Mouse (Mus musculus): ENCODE data around the gene Cacna2d3. TPM values are rescaled to one million over a fixed set of nuclear protein-coding genes. Genes with fewer than 3 reads are reported as not detected.

The Cacna2d3 gene
- polyA plus RNA-seq, 1 experiment from 2014 or later: 16.2 TPM

GRCm38 (mm10) chr14:29669826-29670225 lies 51.8 kb downstream of the Cacna2d3 start:
- no peak overlapping the region for H3K27ac ChIP-seq (ENCODE audit: low read depth, low read length)
- no peak for ATAC-seq (ENCODE audit: low FRiP score)
- no peaks in the 10 kb centered on the region for H3K36me3 ChIP-seq (ENCODE audit: control insufficient read depth, insufficient read depth, low read length)
- no peak overlapping the region for H3K4me3 ChIP-seq (ENCODE audit: low read depth, low read length)
- 57% methylated on average over 5 of the region's 5 CpGs for WGBS
- H3K9ac ChIP-seq (ENCODE audit: low read length): no peak overlapping the region
- no peaks in the 10 kb centered on the region for H3K9me3 ChIP-seq (ENCODE audit: control insufficient read depth, low read length)
- no peaks in the 10 kb centered on the region for H3K4me1 ChIP-seq (ENCODE audit: control insufficient read depth, insufficient read depth, low read length)
- no peak for DNase-seq (ENCODE audit: low spot score, missing footprints)
- no peaks in the 10 kb centered on the region for H3K27me3 ChIP-seq (ENCODE audit: control insufficient read depth, insufficient read depth, low read length)
- no peak overlapping the region for H3K4me2 ChIP-seq

DNA sequence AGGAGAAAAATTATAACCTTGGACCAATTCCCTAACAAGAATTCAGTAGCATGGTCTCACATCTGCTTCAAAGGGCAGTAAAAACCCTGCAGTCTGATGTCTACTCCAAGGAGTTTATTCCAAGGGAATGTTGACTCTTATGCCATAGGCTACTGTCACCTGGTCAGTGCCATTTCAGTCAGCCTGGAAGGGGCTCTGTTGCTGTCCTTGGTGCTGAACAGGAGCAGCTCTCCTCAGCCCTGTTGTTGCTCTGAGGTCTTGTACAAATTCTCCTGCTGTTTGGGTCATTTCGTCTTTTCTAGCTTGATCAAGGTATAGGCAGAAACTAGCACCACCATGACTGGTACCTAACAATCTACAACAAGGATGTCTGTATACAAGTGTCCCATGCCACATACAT lies 64.7 kb downstream of the Cacna2d3 start:
- Histone ChIP-seq H3K27ac (ENCODE audit: low read depth, low read length) (no peak overlapping the region), H3K27me3 (ENCODE audit: control insufficient read depth, insufficient read depth, low read length) (no peaks in the 10 kb centered on the region), H3K4me2 (no peak overlapping the region), H3K9me3 (ENCODE audit: control insufficient read depth, low read length) (no peaks in the 10 kb centered on the region), H3K4me1 (ENCODE audit: control insufficient read depth, insufficient read depth, low read length) (no peaks in the 10 kb centered on the region), H3K4me3 (ENCODE audit: low read depth, low read length) (no peak overlapping the region), H3K9ac (ENCODE audit: low read length) (no peak overlapping the region), H3K36me3 (ENCODE audit: control insufficient read depth, insufficient read depth, low read length) (no peaks in the 10 kb centered on the region)
- DNase-seq (ENCODE audit: low spot score, missing footprints): no peak
- WGBS: 50% methylated on average over 1 of the region's 1 CpGs
- no peak for ATAC-seq (ENCODE audit: low FRiP score)

- H3K9ac ChIP-seq (ENCODE audit: low read length): no peak overlapping the region
- no peak overlapping the region for H3K4me3 ChIP-seq (ENCODE audit: low read depth, low read length)
- 53% methylated on average over 5 of the region's 5 CpGs for WGBS
- H3K4me2 ChIP-seq: no peak overlapping the region
- H3K27me3 ChIP-seq (ENCODE audit: control insufficient read depth, insufficient read depth, low read length): no peaks in the 10 kb centered on the region
- DNase-seq (ENCODE audit: low spot score, missing footprints) (no peak), ATAC-seq (ENCODE audit: low FRiP score) (no peak)
- H3K4me1 ChIP-seq (ENCODE audit: control insufficient read depth, insufficient read depth, low read length): peaks cover 11% of the 10 kb centered on the region
- H3K27ac ChIP-seq (ENCODE audit: low read depth, low read length): no peak overlapping the region
- H3K36me3 ChIP-seq (ENCODE audit: control insufficient read depth, insufficient read depth, low read length): no peaks in the 10 kb centered on the region
- no peaks in the 10 kb centered on the region for H3K9me3 ChIP-seq (ENCODE audit: control insufficient read depth, low read length)
These were observed 71.1 kb downstream of the Cacna2d3 start for GRCm38 (mm10) chr14:29650591-29650990.

DNA sequence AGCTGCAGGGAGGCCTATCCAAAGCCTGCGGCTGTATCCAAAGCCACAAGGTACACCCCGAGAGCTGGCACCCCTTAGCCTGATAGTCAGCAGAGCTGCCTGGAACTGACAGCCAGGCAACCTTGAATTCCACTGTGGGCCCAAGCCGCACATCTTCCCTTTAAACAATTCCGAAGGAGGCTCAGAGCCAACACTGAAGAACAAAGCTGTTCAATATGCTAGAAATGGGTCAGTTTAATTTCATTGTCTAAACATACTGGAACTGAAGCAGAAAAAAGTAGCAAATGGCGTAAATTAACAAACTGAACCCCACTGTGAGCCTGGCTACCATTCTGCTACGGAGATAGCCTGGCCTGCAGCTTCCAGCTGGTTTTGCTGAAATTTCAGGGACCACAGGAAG lies 72.9 kb downstream of the Cacna2d3 start:
- Histone ChIP-seq H3K4me1 (ENCODE audit: control insufficient read depth, insufficient read depth, low read length) (peaks cover 11% of the 10 kb centered on the region), H3K9me3 (ENCODE audit: control insufficient read depth, low read length) (no peaks in the 10 kb centered on the region), H3K27ac (ENCODE audit: low read depth, low read length) (no peak overlapping the region), H3K27me3 (ENCODE audit: control insufficient read depth, insufficient read depth, low read length) (no peaks in the 10 kb centered on the region), H3K4me2 (no peak overlapping the region), H3K36me3 (ENCODE audit: control insufficient read depth, insufficient read depth, low read length) (no peaks in the 10 kb centered on the region), H3K4me3 (ENCODE audit: low read depth, low read length) (no peak overlapping the region), H3K9ac (ENCODE audit: low read length) (no peak overlapping the region)
- DNase-seq (ENCODE audit: low spot score, missing footprints) (no peak), ATAC-seq (ENCODE audit: low FRiP score) (no peak)
- WGBS: 55% methylated on average over 6 of the region's 6 CpGs

GRCm38 (mm10) chr14:29645421-29645820 lies 76.2 kb downstream of the Cacna2d3 start:
- Histone ChIP-seq H3K27ac (ENCODE audit: low read depth, low read length) (no peak overlapping the region), H3K9ac (ENCODE audit: low read length) (no peak overlapping the region), H3K4me1 (ENCODE audit: control insufficient read depth, insufficient read depth, low read length) (peaks cover 7% of the 10 kb centered on the region), H3K4me3 (ENCODE audit: low read depth, low read length) (no peak overlapping the region), H3K36me3 (ENCODE audit: control insufficient read depth, insufficient read depth, low read length) (no peaks in the 10 kb centered on the region), H3K9me3 (ENCODE audit: control insufficient read depth, low read length) (no peaks in the 10 kb centered on the region), H3K4me2 (no peak overlapping the region), H3K27me3 (ENCODE audit: control insufficient read depth, insufficient read depth, low read length) (no peaks in the 10 kb centered on the region)
- WGBS: 67% methylated on average over 11 of the region's 11 CpGs
- DNase-seq (ENCODE audit: low spot score, missing footprints) (no peak), ATAC-seq (ENCODE audit: low FRiP score) (no peak)

GRCm38 (mm10) chr14:29643217-29643616 lies 78.4 kb downstream of the Cacna2d3 start:
- 85% methylated on average over 4 of the region's 4 CpGs for whole genome bisulfite sequencing
- no peak for DNase-seq (ENCODE audit: low spot score, missing footprints)
- Histone ChIP-seq H3K4me1 (ENCODE audit: control insufficient read depth, insufficient read depth, low read length) (no peaks in the 10 kb centered on the region), H3K9me3 (ENCODE audit: control insufficient read depth, low read length) (no peaks in the 10 kb centered on the region), H3K4me2 (no peak overlapping the region), H3K36me3 (ENCODE audit: control insufficient read depth, insufficient read depth, low read length) (no peaks in the 10 kb centered on the region), H3K9ac (ENCODE audit: low read length) (no peak overlapping the region), H3K27ac (ENCODE audit: low read depth, low read length) (no peak overlapping the region), H3K27me3 (ENCODE audit: control insufficient read depth, insufficient read depth, low read length) (no peaks in the 10 kb centered on the region), H3K4me3 (ENCODE audit: low read depth, low read length) (no peak overlapping the region)
- no peak for ATAC-seq (ENCODE audit: low FRiP score)

- Histone ChIP-seq H3K27me3 (ENCODE audit: control insufficient read depth, insufficient read depth, low read length) (no peaks in the 10 kb centered on the region), H3K9me3 (ENCODE audit: control insufficient read depth, low read length) (no peaks in the 10 kb centered on the region), H3K9ac (ENCODE audit: low read length) (no peak overlapping the region), H3K4me1 (ENCODE audit: control insufficient read depth, insufficient read depth, low read length) (no peaks in the 10 kb centered on the region), H3K27ac (ENCODE audit: low read depth, low read length) (no peak overlapping the region), H3K4me3 (ENCODE audit: low read depth, low read length) (no peak overlapping the region), H3K4me2 (no peak overlapping the region), H3K36me3 (ENCODE audit: control insufficient read depth, insufficient read depth, low read length) (no peaks in the 10 kb centered on the region)
- no peak for ATAC-seq (ENCODE audit: low FRiP score)
- no peak for DNase-seq (ENCODE audit: low spot score, missing footprints)
- WGBS: 62% methylated on average over 3 of the region's 3 CpGs
These were observed 82.4 kb downstream of the Cacna2d3 start for GRCm38 (mm10) chr14:29639266-29639665.

DNA sequence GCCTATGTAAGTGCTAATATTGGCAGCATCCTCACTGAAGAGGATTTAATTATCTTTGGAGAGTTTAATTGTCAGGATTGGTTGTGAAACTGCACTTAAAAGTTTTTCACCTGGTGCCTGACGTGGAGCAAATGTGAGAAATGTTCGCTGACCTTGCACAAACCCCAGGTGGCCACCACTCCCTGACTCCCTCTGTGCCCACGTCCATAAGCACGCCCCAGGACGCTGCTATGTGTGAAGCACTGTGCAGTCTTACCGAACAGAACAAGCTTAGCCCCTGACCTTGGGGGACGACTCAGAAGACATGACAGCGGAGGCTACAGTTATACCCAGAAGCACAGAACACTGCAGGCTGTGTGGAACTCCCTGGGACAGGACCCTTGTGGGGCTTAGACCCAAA lies 93.5 kb downstream of the Cacna2d3 start:
- Histone ChIP-seq H3K27ac (ENCODE audit: low read depth, low read length) (no peak overlapping the region), H3K9ac (ENCODE audit: low read length) (no peak overlapping the region), H3K4me3 (ENCODE audit: low read depth, low read length) (no peak overlapping the region), H3K4me2 (no peak overlapping the region), H3K9me3 (ENCODE audit: control insufficient read depth, low read length) (no peaks in the 10 kb centered on the region), H3K27me3 (ENCODE audit: control insufficient read depth, insufficient read depth, low read length) (no peaks in the 10 kb centered on the region), H3K36me3 (ENCODE audit: control insufficient read depth, insufficient read depth, low read length) (no peaks in the 10 kb centered on the region), H3K4me1 (ENCODE audit: control insufficient read depth, insufficient read depth, low read length) (no peaks in the 10 kb centered on the region)
- no peak for DNase-seq (ENCODE audit: low spot score, missing footprints)
- 76% methylated on average over 8 of the region's 8 CpGs for WGBS
- no peak for ATAC-seq (ENCODE audit: low FRiP score)

GRCm38 (mm10) chr14:29612436-29612835 lies 109.2 kb downstream of the Cacna2d3 start:
- WGBS: 84% methylated on average over 5 of the region's 5 CpGs
- Histone ChIP-seq H3K9ac (ENCODE audit: low read length) (no peak overlapping the region), H3K4me3 (ENCODE audit: low read depth, low read length) (no peak overlapping the region), H3K4me2 (no peak overlapping the region), H3K9me3 (ENCODE audit: control insufficient read depth, low read length) (no peaks in the 10 kb centered on the region), H3K27me3 (ENCODE audit: control insufficient read depth, insufficient read depth, low read length) (no peaks in the 10 kb centered on the region), H3K27ac (ENCODE audit: low read depth, low read length) (no peak overlapping the region), H3K4me1 (ENCODE audit: control insufficient read depth, insufficient read depth, low read length) (0 out of 2 replicates have a peak, but pooled peaks cover 3% of the 10 kb centered on the region), H3K36me3 (ENCODE audit: control insufficient read depth, insufficient read depth, low read length) (no peaks in the 10 kb centered on the region)
- ATAC-seq (ENCODE audit: low FRiP score) (no peak), DNase-seq (ENCODE audit: low spot score, missing footprints) (no peak)

DNA sequence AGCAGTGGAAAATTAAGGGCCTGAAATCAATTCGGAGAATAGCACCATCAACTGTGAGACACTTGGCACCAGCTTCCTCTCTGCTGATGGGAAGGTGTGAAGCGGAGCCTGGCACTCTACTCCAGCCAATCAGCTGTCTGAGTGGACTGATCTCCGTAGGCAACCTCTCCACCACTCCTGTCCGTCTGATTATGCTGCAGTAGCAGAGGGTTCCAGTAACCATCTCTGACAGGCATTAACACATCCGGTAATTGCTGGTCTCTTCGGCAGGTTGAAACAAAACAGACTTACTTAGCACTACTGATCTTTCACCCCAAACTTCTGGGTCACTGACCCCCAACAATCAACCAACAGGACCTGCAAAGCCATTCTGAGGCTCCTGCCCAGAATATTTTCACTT lies 112.9 kb downstream of the Cacna2d3 start:
- H3K4me1 ChIP-seq (ENCODE audit: control insufficient read depth, insufficient read depth, low read length): 0 out of 2 replicates have a peak, but pooled peaks cover 3% of the 10 kb centered on the region
- 63% methylated on average over 6 of the region's 6 CpGs for WGBS
- no peak for DNase-seq (ENCODE audit: low spot score, missing footprints)
- H3K9ac ChIP-seq (ENCODE audit: low read length): no peak overlapping the region
- no peak for ATAC-seq (ENCODE audit: low FRiP score)
- H3K27ac ChIP-seq (ENCODE audit: low read depth, low read length): no peak overlapping the region
- H3K4me3 ChIP-seq (ENCODE audit: low read depth, low read length): no peak overlapping the region
- H3K27me3 ChIP-seq (ENCODE audit: control insufficient read depth, insufficient read depth, low read length): no peaks in the 10 kb centered on the region
- H3K9me3 ChIP-seq (ENCODE audit: control insufficient read depth, low read length): no peaks in the 10 kb centered on the region
- no peak overlapping the region for H3K4me2 ChIP-seq
- H3K36me3 ChIP-seq (ENCODE audit: control insufficient read depth, insufficient read depth, low read length): no peaks in the 10 kb centered on the region
